Mouse (Mus musculus): ENCODE data around the gene Wwox. TPM values are rescaled to one million over a fixed set of nuclear protein-coding genes. Genes with fewer than 3 reads are reported as not detected.

The Wwox gene
- total and polyA plus RNA-seq, 3 experiments = 7.6 to 61.8 (median 12.2) TPM

DNA sequence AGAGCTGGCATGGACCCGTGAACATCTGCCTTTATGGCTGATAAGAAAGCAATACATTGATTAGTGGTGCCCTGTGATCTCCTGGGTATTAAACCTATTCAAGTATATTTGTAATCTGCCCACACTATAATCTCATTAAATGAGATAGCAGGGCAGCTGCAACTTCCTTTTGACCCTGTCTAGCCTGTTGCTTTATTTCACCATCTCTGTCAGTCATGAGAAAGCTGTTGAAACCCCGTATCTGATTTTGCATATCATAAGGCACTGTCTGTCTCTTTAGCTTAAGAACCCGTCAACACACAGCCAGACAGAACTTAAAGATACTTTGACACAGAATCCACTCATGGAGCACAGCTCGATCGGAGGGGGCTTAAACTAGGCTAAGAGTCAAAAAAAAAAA is 21.0 kb upstream of the Wwox start:
- H3K79me2 ChIP-seq (ENCODE audit: control insufficient read depth, insufficient read depth, low read length, poor library complexity) = no peaks in the 10 kb centered on the region
- TF ChIP-seq CHD2 (IDR thresholded peaks at IDR 0.05; ENCODE audit: low read length) (no peak), SIN3A (IDR thresholded peaks at IDR 0.05; ENCODE audit: low read length) (no peak), BHLHE40 (IDR thresholded peaks at IDR 0.05; ENCODE audit: borderline replicate concordance, low read depth, low read length) (no peak), KAT2A (conservative IDR thresholded peaks at IDR 0.05; ENCODE audit: low read depth, low read length) (no peak), MYC (IDR thresholded peaks at IDR 0.05; ENCODE audit: low read depth, low read length) (no peak), MYB (IDR thresholded peaks at IDR 0.05; ENCODE audit: low read depth, low read length) (no peak), NELFE (IDR thresholded peaks at IDR 0.05; ENCODE audit: low read depth, low read length) (no peak), TAL1 (IDR thresholded peaks at IDR 0.05; ENCODE audit: low read length) (no peak), ZKSCAN1 (IDR thresholded peaks at IDR 0.05; ENCODE audit: low read depth, low read length) (no peak), RAD21 (IDR thresholded peaks at IDR 0.05; ENCODE audit: low read depth, low read length) (no peak), ZC3H11A (IDR thresholded peaks at IDR 0.05; ENCODE audit: low read depth, low read length) (no peak), ZNF384 (IDR thresholded peaks at IDR 0.05; ENCODE audit: low read depth, low read length) (no peak), EP300 (IDR thresholded peaks at IDR 0.05; ENCODE audit: low read depth in 1 of 2, low read length in 2 of 2) (no peak), POLR2A (IDR thresholded peaks at IDR 0.05; ENCODE audit: control insufficient read depth in 1 of 2, insufficient read depth in 1 of 2, low read depth in 1 of 2, low read length in 2 of 2, poor library complexity in 1 of 2) (no peak)
- no peaks in the 10 kb centered on the region for H3K27me3 ChIP-seq (ENCODE audit: control insufficient read depth in 1 of 2, insufficient read depth in 2 of 2, low read length in 2 of 2)
- no peak for DNase-seq (ENCODE audit: low read depth, low spot score)
- no peaks in the 10 kb centered on the region for H3K9me3 ChIP-seq (replicated peaks; ENCODE audit: insufficient read depth, low read length)
- H3K27ac ChIP-seq (ENCODE audit: control insufficient read depth, low read depth, low read length) = no peak overlapping the region
- H3K36me3 ChIP-seq (ENCODE audit: control insufficient read depth in 1 of 2, insufficient read depth in 2 of 2, low read length in 2 of 2) = no peaks in the 10 kb centered on the region
- no peak overlapping the region for H3K4me3 ChIP-seq (ENCODE audit: control insufficient read depth in 1 of 2, insufficient read depth in 1 of 2, low read depth in 2 of 2, low read length in 2 of 2)
- no peak overlapping the region for H3K9ac ChIP-seq (ENCODE audit: control insufficient read depth, low read depth, low read length, poor library complexity, severe bottlenecking)
- H3K4me1 ChIP-seq (ENCODE audit: control insufficient read depth in 1 of 2, insufficient read depth in 2 of 2, low read length in 2 of 2) = no peaks in the 10 kb centered on the region

- no peaks in the 10 kb centered on the region for H3K9me3 ChIP-seq (replicated peaks; ENCODE audit: insufficient read depth, low read length)
- no peaks in the 10 kb centered on the region for H3K4me1 ChIP-seq (ENCODE audit: control insufficient read depth in 1 of 2, insufficient read depth in 2 of 2, low read length in 2 of 2)
- H3K36me3 ChIP-seq (ENCODE audit: control insufficient read depth in 1 of 2, insufficient read depth in 2 of 2, low read length in 2 of 2) = no peaks in the 10 kb centered on the region
- no peaks in the 10 kb centered on the region for H3K27me3 ChIP-seq (ENCODE audit: control insufficient read depth in 1 of 2, insufficient read depth in 2 of 2, low read length in 2 of 2)
- no peak overlapping the region for H3K4me3 ChIP-seq (ENCODE audit: control insufficient read depth in 1 of 2, insufficient read depth in 1 of 2, low read depth in 2 of 2, low read length in 2 of 2)
- H3K27ac ChIP-seq (ENCODE audit: control insufficient read depth, low read depth, low read length) = no peak overlapping the region
- no peak for DNase-seq (ENCODE audit: low read depth, low spot score)
- no peaks in the 10 kb centered on the region for H3K79me2 ChIP-seq (ENCODE audit: control insufficient read depth, insufficient read depth, low read length, poor library complexity)
- no peak overlapping the region for H3K9ac ChIP-seq (ENCODE audit: control insufficient read depth, low read depth, low read length, poor library complexity, severe bottlenecking)
- TF ChIP-seq ZNF384 (IDR thresholded peaks at IDR 0.05; ENCODE audit: low read depth, low read length) (no peak), TAL1 (IDR thresholded peaks at IDR 0.05; ENCODE audit: low read length) (no peak), SMC3 (IDR thresholded peaks at IDR 0.05; ENCODE audit: low read depth, low read length) (no peak), GABPA (IDR thresholded peaks at IDR 0.05; ENCODE audit: low read depth, low read length) (no peak), MYB (IDR thresholded peaks at IDR 0.05; ENCODE audit: low read depth, low read length) (no peak), CHD2 (IDR thresholded peaks at IDR 0.05; ENCODE audit: low read length) (no peak), UBTF (IDR thresholded peaks at IDR 0.05; ENCODE audit: borderline replicate concordance, insufficient read depth, low read depth, low read length) (no peak), MAFK (IDR thresholded peaks at IDR 0.05; ENCODE audit: borderline replicate concordance, low read depth, low read length) (no peak), JUND (IDR thresholded peaks at IDR 0.05; ENCODE audit: low read depth, low read length) (no peak), MEF2A (IDR thresholded peaks at IDR 0.05; ENCODE audit: extremely low read depth, insufficient replicate concordance, low read depth, low read length, poor library complexity, severe bottlenecking) (no peak), ETS1 (IDR thresholded peaks at IDR 0.05; ENCODE audit: low read depth, low read length) (no peak), E2F4 (IDR thresholded peaks at IDR 0.05; ENCODE audit: borderline replicate concordance, low read depth, low read length) (no peak), POLR2AphosphoS2 (IDR thresholded peaks at IDR 0.05; ENCODE audit: low read length) (no peak), ZKSCAN1 (IDR thresholded peaks at IDR 0.05; ENCODE audit: low read depth, low read length) (no peak), ELF1 (IDR thresholded peaks at IDR 0.05; ENCODE audit: low read depth, low read length) (no peak)
Measured at GRCm38 (mm10) chr8:114418904-114419303, 20.6 kb upstream of the Wwox start.
